Mouse (Mus musculus) embryonic facial prominence, embryonic 10.5 days (tissue): ENCODE results near the gene 9630041A04Rik. TPM values are rescaled to one million over a fixed set of nuclear protein-coding genes. Genes with fewer than 3 reads are reported as not detected.

ENCODE experiments used
- DNase-seq: peaks from one replicate; pipeline ENCODE4 v3.0.0-alpha.2; 2017; ENCODE audit warnings: low spot score
- H3K27ac ChIP-seq: fragments of 300-500 bp; sonication (generic); replicated peaks from 2 replicates; pipeline ENCODE4 v1.5.1; 2016; ENCODE audit warnings: mild to moderate bottlenecking
- H3K27me3 ChIP-seq: fragments of 300-500 bp; sonication (generic); replicated peaks from 2 replicates; pipeline ENCODE4 v1.6.1; 2016; ENCODE audit warnings: low read depth, mild to moderate bottlenecking; ENCODE audit not compliant: poor library complexity, severe bottlenecking
- H3K36me3 ChIP-seq: fragments of 300-500 bp; sonication (generic); replicated peaks from 2 replicates; pipeline ENCODE4 v1.6.1; 2016; ENCODE audit warnings: mild to moderate bottlenecking, moderate library complexity
- H3K4me1 ChIP-seq: fragments of 300-500 bp; sonication (generic); 2 replicates; pipeline ENCODE4 v1.6.1; 2016
- H3K4me3 ChIP-seq: fragments of 300-500 bp; sonication (generic); 2 replicates; pipeline ENCODE4 v1.5.1; 2016; ENCODE audit warnings: mild to moderate bottlenecking, moderate library complexity
- H3K9me3 ChIP-seq: fragments of 300-500 bp; sonication (generic); 2 replicates; pipeline ENCODE4 v1.6.1; 2016; ENCODE audit warnings: mild to moderate bottlenecking
- WGBS: fragments of 180-500 bp; shearing (Covaris S2); methylation state at CpG from one replicate; pipeline ENCODE4 v1.1.7; 2016; 5-methylcytosine and 5-hydroxymethylcytosine counted together
- polyA plus RNA-seq: library from polyadenylated mRNA; unstranded; fragments of >200 nt; fragmentation: Nextera tagmentation; extraction: Ambion mirVana; gene quantifications from 2 replicates; pipeline ENCODE4 v1.2.1, GENCODE M21; 2016

9630041A04Rik gene
- polyA plus RNA-seq, 1 experiment from 2014 or later: not detected

DNA sequence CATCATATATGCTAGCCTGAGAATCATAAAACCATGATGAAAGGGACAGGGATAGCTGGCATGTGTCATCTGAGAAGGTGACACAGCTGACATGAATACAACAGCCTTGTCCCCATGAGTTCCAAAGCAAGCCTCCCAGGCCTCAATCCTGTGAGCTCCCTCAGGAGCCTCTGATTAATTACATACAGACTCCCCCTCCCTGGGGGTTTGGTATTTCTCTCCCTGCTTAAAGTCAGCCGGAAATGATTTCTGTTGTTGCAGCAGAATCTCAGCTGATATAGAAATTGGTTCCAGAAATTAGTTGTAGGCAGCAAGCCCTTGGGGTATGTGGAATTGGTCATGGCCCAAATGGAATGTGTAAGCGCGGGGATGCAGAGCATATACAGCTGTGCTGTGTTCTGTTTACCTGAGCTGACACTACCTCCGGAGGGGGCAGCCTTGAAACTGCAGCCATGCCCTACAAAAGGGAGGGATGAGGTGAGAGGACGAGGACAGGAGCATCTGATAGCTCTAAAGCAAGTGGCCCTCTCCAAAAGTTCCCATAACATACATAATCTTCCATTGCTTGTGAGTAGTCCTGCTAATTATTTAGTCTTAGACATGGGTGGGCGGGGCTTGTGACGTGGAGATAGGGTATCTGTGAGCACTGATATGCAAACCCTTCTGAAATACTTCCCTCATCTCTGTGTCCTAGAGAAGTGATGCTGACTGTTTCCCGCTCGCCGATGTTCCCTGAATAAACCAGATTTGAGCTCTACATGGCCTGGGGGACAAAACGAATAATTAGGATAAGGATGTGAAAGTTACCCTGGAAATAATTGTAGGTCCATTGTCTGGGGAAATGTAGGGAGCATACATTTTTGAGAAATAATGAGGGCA, 15.7 kb downstream of the 9630041A04Rik start:
- H3K4me1 ChIP-seq: peaks cover 13% of the 10 kb centered on the region
- H3K36me3 ChIP-seq: no peaks in the 10 kb centered on the region
- H3K4me3 ChIP-seq: no peak overlapping the region
- peak; percentile 31 for DNase-seq
- H3K27me3 ChIP-seq: no peaks in the 10 kb centered on the region
- WGBS: 57% methylated on average over 11 of the region's 11 CpGs
- H3K9me3 ChIP-seq: no peaks in the 10 kb centered on the region
- H3K27ac ChIP-seq: no peak overlapping the region

DNA sequence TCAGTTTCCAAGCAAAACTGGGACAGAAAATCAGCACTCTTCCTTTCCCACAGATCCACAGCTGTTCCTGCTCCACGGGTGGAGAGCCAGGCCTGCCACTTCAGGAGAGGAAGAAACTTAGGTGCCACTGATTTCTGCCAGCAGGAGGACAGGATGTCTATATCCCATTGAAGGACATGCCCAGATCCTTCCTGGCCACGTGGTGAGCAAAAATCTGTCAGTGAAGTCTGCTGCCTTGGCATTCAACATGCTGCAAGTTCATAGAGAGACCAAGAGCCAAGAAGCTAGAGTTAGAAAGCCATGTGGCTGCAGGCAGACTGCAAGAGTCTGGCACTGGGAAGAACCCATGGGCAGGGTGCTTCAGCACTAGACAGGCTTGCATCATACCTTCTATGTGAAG, 21.7 kb downstream of the 9630041A04Rik start:
- Histone ChIP-seq H3K9me3 (no peaks in the 10 kb centered on the region), H3K36me3 (no peaks in the 10 kb centered on the region), H3K4me3 (no peak overlapping the region), H3K27ac (no peak overlapping the region), H3K4me1 (no peaks in the 10 kb centered on the region), H3K27me3 (no peaks in the 10 kb centered on the region)
- WGBS: 67% methylated on average over 2 of the region's 2 CpGs
- no peak for DNase-seq

DNA sequence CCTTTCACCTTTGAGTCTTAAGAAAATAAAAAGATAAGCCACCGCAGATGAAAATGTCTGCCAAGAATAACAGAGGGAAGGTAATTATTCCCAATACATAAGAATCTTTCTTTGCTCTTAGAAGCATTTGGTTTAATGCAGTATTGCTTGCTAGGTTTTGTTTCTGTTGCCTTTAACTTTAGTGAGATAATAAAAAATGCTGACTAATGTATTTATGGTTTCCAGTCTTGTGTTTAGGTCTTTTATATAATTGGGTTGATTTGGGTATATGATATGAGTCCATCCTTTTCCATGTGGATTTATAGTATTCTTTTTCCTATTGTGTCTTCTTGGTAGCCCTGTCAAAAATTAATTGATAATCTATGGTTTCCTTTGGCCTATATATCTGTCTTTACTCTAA, 36.2 kb downstream of the 9630041A04Rik start:
- no peaks in the 10 kb centered on the region for H3K27me3 ChIP-seq
- H3K4me1 ChIP-seq: no peaks in the 10 kb centered on the region
- DNase-seq: no peak
- WGBS: 95% methylated on average over 1 of the region's 1 CpGs
- H3K36me3 ChIP-seq: no peaks in the 10 kb centered on the region
- H3K27ac ChIP-seq: no peak overlapping the region
- no peak overlapping the region for H3K4me3 ChIP-seq
- no peaks in the 10 kb centered on the region for H3K9me3 ChIP-seq

- 90% methylated on average over 3 of the region's 3 CpGs for WGBS
- Histone ChIP-seq H3K36me3 (no peaks in the 10 kb centered on the region), H3K27ac (no peak overlapping the region), H3K4me3 (no peak overlapping the region), H3K9me3 (no peaks in the 10 kb centered on the region), H3K4me1 (peaks cover 3% of the 10 kb centered on the region), H3K27me3 (no peaks in the 10 kb centered on the region)
- no peak for DNase-seq
These were observed 41.8 kb downstream of the 9630041A04Rik start for GRCm38 (mm10) chr9:101903406-101903805.

GRCm38 (mm10) chr9:101907747-101908255, 46.2 kb downstream of the 9630041A04Rik start:
- WGBS: 78% methylated on average over 6 of the region's 6 CpGs
- H3K27ac ChIP-seq: no peak overlapping the region

GRCm38 (mm10) chr9:101908849-101909248, 47.2 kb downstream of the 9630041A04Rik start:
- Histone ChIP-seq H3K9me3 (no peaks in the 10 kb centered on the region), H3K27me3 (no peaks in the 10 kb centered on the region), H3K4me1 (peaks cover 22% of the 10 kb centered on the region), H3K4me3 (no peak overlapping the region), H3K36me3 (no peaks in the 10 kb centered on the region), H3K27ac (peak overlapping the region; percentile 31; the same call in 1 of the 2 replicates)
- DNase-seq: peak; percentile 21
- 60% methylated on average over 5 of the region's 5 CpGs for WGBS

More at GRCm38 (mm10) chr9:101907747-101908255, 46.2 kb downstream of the 9630041A04Rik start:
- H3K4me3 ChIP-seq: no peak overlapping the region
- DNase-seq: no peak
- H3K27me3 ChIP-seq: no peaks in the 10 kb centered on the region
- no peaks in the 10 kb centered on the region for H3K36me3 ChIP-seq
- H3K4me1 ChIP-seq: peaks cover 22% of the 10 kb centered on the region
- no peaks in the 10 kb centered on the region for H3K9me3 ChIP-seq

- Histone ChIP-seq H3K4me1 (peaks cover 22% of the 10 kb centered on the region), H3K27ac (no peak overlapping the region; the same call in 1 of the 2 replicates), H3K9me3 (no peaks in the 10 kb centered on the region), H3K4me3 (no peak overlapping the region), H3K36me3 (no peaks in the 10 kb centered on the region), H3K27me3 (no peaks in the 10 kb centered on the region)
- WGBS: 89% methylated on average over 4 of the region's 4 CpGs
- no peak for DNase-seq
These were observed 47.9 kb downstream of the 9630041A04Rik start for GRCm38 (mm10) chr9:101909491-101909890.

DNA sequence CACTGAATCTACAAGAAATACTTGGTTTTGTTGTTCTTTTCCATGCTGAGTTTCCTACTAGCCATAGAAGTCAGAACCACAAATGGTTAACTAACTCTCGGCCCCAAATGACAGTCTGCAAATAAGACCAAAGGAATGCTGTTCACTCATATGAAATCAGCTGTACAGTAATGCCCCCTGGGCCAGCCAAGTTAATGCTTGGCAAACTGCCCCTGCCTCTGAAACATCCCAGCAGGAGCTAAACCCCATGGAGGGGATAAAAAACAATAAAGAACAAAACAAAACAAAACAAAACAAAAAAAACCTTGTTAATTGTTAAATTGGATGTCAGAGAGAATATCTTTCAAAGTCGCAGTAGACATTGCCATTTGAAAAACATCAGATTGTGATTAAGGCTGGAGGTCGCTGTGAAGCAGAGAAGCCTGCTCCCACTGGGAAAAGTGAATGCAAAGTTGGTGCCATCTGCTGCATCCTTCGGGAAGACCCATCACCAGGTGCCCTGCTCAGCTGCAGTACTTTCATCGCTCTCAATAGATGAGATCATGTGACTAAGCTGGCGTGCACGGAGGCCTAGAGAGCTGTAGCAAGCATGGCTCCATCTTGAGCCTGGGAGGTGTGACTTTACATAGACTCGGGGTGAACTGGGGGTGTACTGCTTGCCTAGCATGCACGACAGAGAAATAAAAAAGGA, 49.7 kb downstream of the 9630041A04Rik start:
- 65% methylated on average over 9 of the region's 9 CpGs for WGBS
- Histone ChIP-seq H3K27ac (no peak overlapping the region), H3K27me3 (no peaks in the 10 kb centered on the region), H3K4me3 (no peak overlapping the region), H3K9me3 (no peaks in the 10 kb centered on the region), H3K36me3 (no peaks in the 10 kb centered on the region), H3K4me1 (peaks cover 22% of the 10 kb centered on the region)
- DNase-seq: peak; percentile 5

DNA sequence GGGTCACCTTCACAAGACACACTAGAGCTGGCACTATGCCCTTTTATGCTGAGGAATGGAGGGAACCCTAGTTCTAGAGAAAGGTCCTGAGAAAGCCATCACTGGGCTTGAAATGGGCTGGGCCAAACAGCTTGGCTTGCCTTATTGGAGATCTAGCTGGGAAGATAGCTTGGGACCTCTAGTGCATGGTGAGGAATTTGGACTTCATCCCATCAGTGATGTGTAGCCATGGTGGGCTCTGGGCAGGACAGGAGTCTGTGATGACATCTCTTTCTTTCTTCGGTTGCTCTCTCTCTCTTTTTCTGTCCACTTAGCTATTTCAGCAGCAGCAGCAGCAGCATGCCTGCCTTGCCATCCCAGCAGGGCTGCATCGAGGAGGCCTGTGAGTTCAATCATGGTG, 53.4 kb downstream of the 9630041A04Rik start:
- Histone ChIP-seq H3K27ac (no peak overlapping the region), H3K4me3 (no peak overlapping the region), H3K4me1 (0 out of 2 replicates have a peak, but pooled peaks cover 6% of the 10 kb centered on the region), H3K27me3 (no peaks in the 10 kb centered on the region), H3K36me3 (no peaks in the 10 kb centered on the region), H3K9me3 (no peaks in the 10 kb centered on the region)
- peak; percentile 3 for DNase-seq
- WGBS: 83% methylated on average over 2 of the region's 2 CpGs

DNA sequence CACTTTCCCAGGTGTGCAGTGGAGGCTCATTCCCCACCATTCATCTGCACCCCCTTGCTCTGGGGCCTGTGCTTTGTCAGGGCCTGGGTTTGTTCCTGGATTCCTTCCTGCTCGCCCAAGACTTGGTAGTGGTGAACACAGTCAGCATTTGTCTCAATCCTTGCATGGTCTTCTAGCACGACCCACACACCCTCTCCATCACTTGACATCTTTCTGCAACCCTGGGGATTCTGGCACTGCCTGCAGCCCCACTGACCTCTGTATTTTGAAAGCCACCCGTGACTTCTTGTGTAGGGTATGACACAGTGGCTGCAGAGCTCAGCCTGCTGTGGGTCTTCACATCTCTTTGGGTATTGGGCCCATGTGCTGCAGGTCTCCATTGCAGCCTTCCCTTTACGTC, 57.1 kb downstream of the 9630041A04Rik start:
- Histone ChIP-seq H3K4me1 (no peaks in the 10 kb centered on the region), H3K4me3 (no peak overlapping the region), H3K27me3 (no peaks in the 10 kb centered on the region), H3K36me3 (no peaks in the 10 kb centered on the region), H3K9me3 (no peaks in the 10 kb centered on the region), H3K27ac (no peak overlapping the region)
- WGBS: 79% methylated on average over 4 of the region's 4 CpGs
- no peak for DNase-seq

DNA sequence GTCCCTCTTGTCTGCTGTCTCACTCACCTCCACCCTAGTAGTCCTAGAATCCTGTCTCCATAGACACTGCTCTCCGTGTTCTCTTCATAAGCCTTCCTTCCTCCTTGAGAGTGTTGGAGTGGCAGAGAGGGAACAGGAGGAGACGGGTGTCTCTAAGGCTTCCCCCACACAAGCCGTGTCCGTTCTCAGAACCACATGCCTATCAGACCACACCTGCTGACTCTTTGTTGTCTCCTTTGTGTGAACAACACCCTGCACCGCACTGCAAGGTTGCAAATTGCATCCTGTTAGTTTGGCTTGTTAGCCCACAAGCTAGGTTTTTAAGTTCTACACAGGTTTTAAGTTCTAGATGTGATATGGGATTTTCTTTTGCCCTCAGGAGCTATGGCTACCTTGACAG, 57.7 kb downstream of the 9630041A04Rik start:
- H3K4me3 ChIP-seq: no peak overlapping the region
- H3K27ac ChIP-seq: no peak overlapping the region
- H3K27me3 ChIP-seq: no peaks in the 10 kb centered on the region
- no peaks in the 10 kb centered on the region for H3K9me3 ChIP-seq
- 86% methylated on average over 5 of the region's 5 CpGs for WGBS
- no peak for DNase-seq
- H3K4me1 ChIP-seq: no peaks in the 10 kb centered on the region
- H3K36me3 ChIP-seq: no peaks in the 10 kb centered on the region

GRCm38 (mm10) chr9:101922846-101923245, 61.2 kb downstream of the 9630041A04Rik start:
- Histone ChIP-seq H3K4me3 (no peak overlapping the region), H3K36me3 (no peaks in the 10 kb centered on the region), H3K9me3 (no peaks in the 10 kb centered on the region), H3K4me1 (no peaks in the 10 kb centered on the region), H3K27ac (no peak overlapping the region), H3K27me3 (no peaks in the 10 kb centered on the region)
- no peak for DNase-seq
- 88% methylated on average over 4 of the region's 4 CpGs for WGBS
